In the genomic region with DNA sequence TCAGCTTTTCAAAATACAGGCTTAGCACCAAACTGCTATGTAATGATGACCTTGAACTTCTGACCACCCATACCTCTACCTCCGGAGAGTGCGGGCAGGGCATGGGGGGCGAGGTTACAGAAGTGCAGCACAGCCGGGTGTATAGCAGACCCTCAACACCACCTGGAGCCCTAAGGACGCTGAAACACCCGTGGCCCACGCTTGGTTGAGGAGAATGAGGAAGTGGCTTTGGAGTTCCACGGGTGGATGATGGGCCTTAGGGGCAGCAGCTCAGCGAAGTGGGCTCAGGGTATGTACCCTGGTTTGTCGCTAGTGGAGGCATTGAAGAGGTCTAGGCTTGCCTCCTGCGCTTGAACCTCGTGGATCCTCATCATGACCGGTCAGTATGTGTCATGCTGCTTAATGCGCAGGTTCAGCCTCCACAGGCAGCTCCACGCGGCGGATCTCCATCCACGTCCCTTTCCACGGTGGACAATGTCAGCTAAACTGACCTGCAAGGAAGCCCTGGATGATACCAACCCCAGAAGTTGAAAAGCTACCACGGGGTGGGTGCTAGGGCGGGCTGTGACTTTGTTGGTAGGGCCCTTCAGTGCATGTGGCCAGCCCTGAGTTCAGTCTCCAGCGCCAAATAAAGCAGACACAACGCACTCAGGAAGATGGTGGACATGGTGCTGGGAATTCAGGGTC, we compare ENCODE assay signal across 8 mouse cellular contexts. TPM values are rescaled to one million over a fixed set of nuclear protein-coding genes. Genes with fewer than 3 reads are reported as not detected.
DNase-seq lines count a peak whose midpoint lies in the region; ATAC-seq lines count a peak whose summit lies in the region.

No protein-coding gene starts in this region.

- peak overlapping the region; percentile 57 for H3K4me3 ChIP-seq in liver, embryonic 15.5 days (replicated peaks)

- no peak for ATAC-seq in liver, embryonic 15.5 days (ENCODE audit: insufficient read depth)

- H3K4me2 ChIP-seq in liver, embryonic 15.5 days: peak overlapping the region; percentile 76

- H3K36me3 ChIP-seq in liver, embryonic 15.5 days (replicated peaks): no peaks in the 10 kb centered on the region

- H3K9me3 ChIP-seq in liver, embryonic 15.5 days (replicated peaks): no peaks in the 10 kb centered on the region

- whole genome bisulfite sequencing in liver, embryonic 15.5 days (ENCODE audit: insufficient replicate concordance): 54% methylated on average over 23 of the region's 23 CpGs

- no peak overlapping the region for H3K9ac ChIP-seq in liver, embryonic 15.5 days

- DNase-seq in heart, adult 11 months: peak; percentile 97
- no peak for DNase-seq in heart, adult 8-10 months (ENCODE audit: low spot score)
- peak; percentile 49 to 71 for DNase-seq in thymus, adult 18-20 months
- DNase-seq in thymus, postnatal 10 days (ENCODE audit: low spot score in 2 of 2): no peak
- DNase-seq in frontal cortex, postnatal 25 days (ENCODE audit: low spot score in 2 of 2): no peak
- no peak for DNase-seq in adrenal gland, postnatal 25 days
- DNase-seq in layer of hippocampus, adult 11-12 months (ENCODE audit: low spot score): no peak

- peak overlapping the region; percentile 57 for H3K27ac ChIP-seq in liver, embryonic 15.5 days (replicated peaks)

- peaks cover 35% of the 10 kb centered on the region for H3K4me1 ChIP-seq in liver, embryonic 15.5 days (replicated peaks)

- peaks cover 49% of the 10 kb centered on the region for H3K27me3 ChIP-seq in liver, embryonic 15.5 days

RNA-seq across cellular contexts. Expression of gene Armc12, which starts 6.5 kb away (rescaled TPM):
- total RNA-seq in heart, adult 8-10 months (2022): not detected
- not detected in 2 replicates for polyA plus RNA-seq in liver, embryonic 15.5 days (2015; fragmentation: Nextera tagmentation; extraction: Ambion mirVana)
- not detected in 2 replicates for total RNA-seq in adrenal gland, postnatal 25 days (2021)

RNA-seq across cellular contexts. Expression of gene Fkbp5, which starts 6.8 kb away (rescaled TPM):
- total RNA-seq in heart, adult 8-10 months (2022): 10 to 100 TPM; 31.0 to 46.7 (median 38.3) TPM
- 15.0 and 17.5 TPM in 2 replicates for polyA plus RNA-seq in liver, embryonic 15.5 days (2015; fragmentation: Nextera tagmentation; extraction: Ambion mirVana)
- total RNA-seq in adrenal gland, postnatal 25 days (2021): 55.9 and 60.1 TPM in 2 replicates

RNA-seq across cellular contexts. Expression of gene Clpsl2, which starts 25.1 kb away (rescaled TPM):
- not detected for total RNA-seq in heart, adult 8-10 months (2022)
- not detected in 2 replicates for polyA plus RNA-seq in liver, embryonic 15.5 days (2015; fragmentation: Nextera tagmentation; extraction: Ambion mirVana)
- total RNA-seq in adrenal gland, postnatal 25 days (2021): not detected in 2 replicates

RNA-seq across cellular contexts. Expression of gene Clps, which starts 36.4 kb away (rescaled TPM):
- total RNA-seq in heart, adult 8-10 months (2022): not detected
- 4.2 and 30.4 TPM in 2 replicates for polyA plus RNA-seq in liver, embryonic 15.5 days (2015; fragmentation: Nextera tagmentation; extraction: Ambion mirVana)
- total RNA-seq in adrenal gland, postnatal 25 days (2021): not detected in 2 replicates

RNA-seq across cellular contexts. Expression of gene Lhfpl5, which starts 51.3 kb away (rescaled TPM):
- total RNA-seq in heart, adult 8-10 months (2022): not detected
- 0.06 and 0.10 TPM in 2 replicates for polyA plus RNA-seq in liver, embryonic 15.5 days (2015; fragmentation: Nextera tagmentation; extraction: Ambion mirVana)
- 1.9 and 2.2 TPM in 2 replicates for total RNA-seq in adrenal gland, postnatal 25 days (2021)

Comparison
In these comparisons a context has a peak if more than half of its experiments do, and no peak if none do; other contexts are left out.
1. DNase-seq: peak in heart, adult 11 months (single experiment) and thymus, adult 18-20 months (2 of 2); none in heart, adult 8-10 months (single experiment), thymus, postnatal 10 days (0 of 2), frontal cortex, postnatal 25 days (0 of 2), adrenal gland, postnatal 25 days (single experiment) and layer of hippocampus, adult 11-12 months (single experiment).